Mouse (Mus musculus): ENCODE results near the gene Gm20721. TPM values are rescaled to one million over a fixed set of nuclear protein-coding genes. Genes with fewer than 3 reads are reported as not detected.
"Not testable (repeated sequence)": the region's sequence is repeated elsewhere in the genome, so short reads cannot be mapped to it uniquely, and the experiment has no call there.

The Gm20721 gene
- 16.9 and 55.8 TPM in 2 replicates for polyA plus RNA-seq (2015; fragmentation: Nextera tagmentation; extraction: Ambion mirVana)

- Histone ChIP-seq H3K4me3 (ENCODE audit: low read length) (no peak within 1 kb of the TSS), H3K9me3 (ENCODE audit: control insufficient read depth, low read length) (no peaks in the 10 kb centered on the region), H3K27me3 (ENCODE audit: control insufficient read depth, insufficient read depth, low read depth, low read length) (no peaks in the 10 kb centered on the region), H3K4me2 (ENCODE audit: low read depth, low read length) (no peak within 1 kb of the TSS), H3K27ac (ENCODE audit: low read length) (no peak within 1 kb of the TSS), H3K4me1 (replicated peaks; ENCODE audit: control insufficient read depth, insufficient read depth, low read length) (peaks cover 29% of the 10 kb centered on the region), H3K36me3 (ENCODE audit: control insufficient read depth, insufficient read depth, low read length) (peaks cover 35% of the 10 kb centered on the region), H3K9ac (ENCODE audit: low read length) (no peak within 1 kb of the TSS)
- WGBS, result 95% methylated on average over 5 of the region's 5 CpGs
- ATAC-seq (ENCODE audit: low read depth), result no peak
Observed at GRCm38 (mm10) chr2:174346612-174346998, at the start of gene Gm20721. Gene Gm20721, minus strand, starts transcription at chr2:174346712.

GRCm38 (mm10) chr2:174393383-174393782 is 46.9 kb upstream of the Gm20721 start:
- WGBS, result 72% methylated on average over 5 of the region's 5 CpGs
- H3K4me1 ChIP-seq (replicated peaks; ENCODE audit: control insufficient read depth, insufficient read depth, low read length), result no peaks in the 10 kb centered on the region
- H3K27ac ChIP-seq (ENCODE audit: low read length), result no peak overlapping the region
- H3K27me3 ChIP-seq (ENCODE audit: control insufficient read depth, insufficient read depth, low read depth, low read length), result no peaks in the 10 kb centered on the region
- ATAC-seq (ENCODE audit: low read depth), result no peak
- no peaks in the 10 kb centered on the region for H3K36me3 ChIP-seq (ENCODE audit: control insufficient read depth, insufficient read depth, low read length)
- H3K4me3 ChIP-seq (ENCODE audit: low read length), result no peak overlapping the region
- no peak overlapping the region for H3K4me2 ChIP-seq (ENCODE audit: low read depth, low read length)
- H3K9ac ChIP-seq (ENCODE audit: low read length), result no peak overlapping the region
- H3K9me3 ChIP-seq (ENCODE audit: control insufficient read depth, low read length), result peaks cover 3% of the 10 kb centered on the region; the same call in 1 of the 2 replicates

DNA sequence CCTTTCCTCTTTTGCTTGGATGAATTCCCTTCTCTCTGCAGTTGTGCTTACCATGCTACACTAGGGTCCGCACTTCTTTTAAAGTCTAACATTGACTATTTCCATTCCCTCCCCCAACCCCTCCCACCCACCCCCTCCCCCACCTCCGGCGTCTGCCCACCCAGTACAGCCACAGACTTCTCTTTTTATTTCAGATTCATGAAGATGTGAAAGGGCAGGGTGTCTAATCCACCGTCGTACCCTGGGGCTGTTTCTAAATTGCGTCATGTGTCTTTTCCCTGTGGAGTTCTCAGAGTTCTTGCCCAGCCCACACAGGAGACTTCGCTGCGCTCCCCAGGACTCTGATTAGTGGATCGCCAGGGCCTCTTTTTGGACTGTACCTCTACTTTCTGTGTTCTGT is 46.0 kb upstream of the Gm20721 start:
- 81% methylated on average over 9 of the region's 9 CpGs for whole genome bisulfite sequencing

DNA sequence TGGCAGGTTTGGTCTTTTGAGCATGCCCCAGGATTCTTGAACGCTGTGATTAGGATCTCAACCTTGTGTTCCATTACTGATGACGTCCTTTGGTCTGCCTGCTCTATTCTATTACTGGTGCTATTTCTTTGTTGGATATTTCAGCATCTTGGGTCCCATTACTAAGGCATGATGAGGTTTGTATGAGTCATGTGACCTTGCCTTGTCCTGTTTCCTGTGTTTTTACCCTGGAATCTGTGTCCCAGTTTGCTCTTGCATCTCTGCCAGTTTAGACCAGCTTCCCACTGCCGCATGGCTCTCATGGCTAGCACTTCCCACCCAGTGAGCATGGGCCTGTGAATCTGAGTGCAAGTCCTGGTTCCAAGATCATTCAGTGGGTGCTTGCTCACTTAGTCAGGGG is 45.4 kb upstream of the Gm20721 start:
- H3K36me3 ChIP-seq (ENCODE audit: control insufficient read depth, insufficient read depth, low read length), result no peaks in the 10 kb centered on the region
- H3K4me1 ChIP-seq (replicated peaks; ENCODE audit: control insufficient read depth, insufficient read depth, low read length), result no peaks in the 10 kb centered on the region
- WGBS, result 87% methylated on average over 3 of the region's 3 CpGs
- H3K4me3 ChIP-seq (ENCODE audit: low read length), result no peak overlapping the region
- peaks cover 3% of the 10 kb centered on the region; the same call in 1 of the 2 replicates for H3K9me3 ChIP-seq (ENCODE audit: control insufficient read depth, low read length)
- no peak overlapping the region for H3K9ac ChIP-seq (ENCODE audit: low read length)
- no peak overlapping the region for H3K27ac ChIP-seq (ENCODE audit: low read length)
- ATAC-seq (ENCODE audit: low read depth), result no peak
- no peaks in the 10 kb centered on the region for H3K27me3 ChIP-seq (ENCODE audit: control insufficient read depth, insufficient read depth, low read depth, low read length)
- no peak overlapping the region for H3K4me2 ChIP-seq (ENCODE audit: low read depth, low read length)

More for the DNA sequence above, 46.0 kb upstream of the Gm20721 start:
- no peak overlapping the region for H3K27ac ChIP-seq (ENCODE audit: low read length)
- H3K36me3 ChIP-seq (ENCODE audit: control insufficient read depth, insufficient read depth, low read length), result no peaks in the 10 kb centered on the region
- no peaks in the 10 kb centered on the region for H3K4me1 ChIP-seq (replicated peaks; ENCODE audit: control insufficient read depth, insufficient read depth, low read length)
- no peak for ATAC-seq (ENCODE audit: low read depth)
- H3K4me2 ChIP-seq (ENCODE audit: low read depth, low read length), result no peak overlapping the region
- H3K4me3 ChIP-seq (ENCODE audit: low read length), result no peak overlapping the region
- H3K9me3 ChIP-seq (ENCODE audit: control insufficient read depth, low read length), result peaks cover 3% of the 10 kb centered on the region; the same call in 1 of the 2 replicates
- H3K27me3 ChIP-seq (ENCODE audit: control insufficient read depth, insufficient read depth, low read depth, low read length), result no peaks in the 10 kb centered on the region
- no peak overlapping the region for H3K9ac ChIP-seq (ENCODE audit: low read length)

DNA sequence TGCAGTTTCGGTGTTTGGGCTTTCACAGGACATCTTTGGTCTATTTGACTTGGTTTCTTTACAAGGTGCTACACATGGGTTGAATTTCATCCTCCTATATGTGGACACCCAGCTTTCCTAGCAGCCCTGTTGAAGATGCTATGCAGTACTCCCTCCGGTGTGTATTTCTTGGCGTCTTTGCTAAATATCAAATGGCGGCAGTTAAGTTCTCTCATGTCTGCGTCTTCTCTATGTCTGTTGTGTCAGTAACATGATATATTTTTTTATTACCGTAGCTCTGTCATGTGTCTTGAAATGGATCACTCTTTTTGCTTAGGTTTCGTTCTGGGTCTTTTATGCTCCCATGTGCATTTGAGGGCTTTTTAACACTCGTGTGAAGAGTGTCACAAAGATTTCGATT is 34.5 kb upstream of the Gm20721 start:
- no peak overlapping the region for H3K27ac ChIP-seq (ENCODE audit: low read length)
- H3K27me3 ChIP-seq (ENCODE audit: control insufficient read depth, insufficient read depth, low read depth, low read length), result no peaks in the 10 kb centered on the region
- no peaks in the 10 kb centered on the region for H3K4me1 ChIP-seq (replicated peaks; ENCODE audit: control insufficient read depth, insufficient read depth, low read length)
- 81% methylated on average over 9 of the region's 9 CpGs for WGBS
- H3K9ac ChIP-seq (ENCODE audit: low read length), result no peak overlapping the region
- no peaks in the 10 kb centered on the region for H3K9me3 ChIP-seq (ENCODE audit: control insufficient read depth, low read length)
- no peak overlapping the region for H3K4me2 ChIP-seq (ENCODE audit: low read depth, low read length)
- no peaks in the 10 kb centered on the region for H3K36me3 ChIP-seq (ENCODE audit: control insufficient read depth, insufficient read depth, low read length)
- H3K4me3 ChIP-seq (ENCODE audit: low read length), result no peak overlapping the region
- ATAC-seq (ENCODE audit: low read depth), result no peak

DNA sequence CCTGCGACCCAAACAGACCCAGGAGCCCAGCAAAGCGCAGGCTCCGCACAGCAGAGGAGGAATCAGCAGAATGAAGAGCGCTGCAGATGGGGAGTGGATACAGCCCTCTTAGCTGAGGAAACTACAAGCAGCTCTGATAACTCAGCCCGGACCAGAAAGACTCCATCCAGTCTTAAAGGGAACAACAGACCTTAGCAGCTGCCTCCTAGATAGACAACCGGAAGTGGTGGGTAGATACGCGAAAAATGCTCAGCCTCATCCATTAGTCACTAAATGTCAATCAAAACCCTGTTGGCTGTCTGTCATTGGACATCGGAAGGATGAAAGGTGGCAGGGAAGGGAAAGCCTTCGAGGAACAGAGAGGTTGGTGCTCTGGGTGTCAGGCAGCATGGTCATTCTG is 20.1 kb upstream of the Gm20721 start:
- H3K36me3 ChIP-seq (ENCODE audit: control insufficient read depth, insufficient read depth, low read length), result no peaks in the 10 kb centered on the region
- H3K27ac ChIP-seq (ENCODE audit: low read length), result no peak overlapping the region
- whole genome bisulfite sequencing, result 82% methylated on average over 10 of the region's 10 CpGs
- H3K4me3 ChIP-seq (ENCODE audit: low read length), result no peak overlapping the region
- H3K9me3 ChIP-seq (ENCODE audit: control insufficient read depth, low read length), result no peaks in the 10 kb centered on the region
- H3K4me1 ChIP-seq (replicated peaks; ENCODE audit: control insufficient read depth, insufficient read depth, low read length), result no peaks in the 10 kb centered on the region
- ATAC-seq (ENCODE audit: low read depth), result no peak
- H3K4me2 ChIP-seq (ENCODE audit: low read depth, low read length), result no peak overlapping the region
- H3K9ac ChIP-seq (ENCODE audit: low read length), result no peak overlapping the region
- H3K27me3 ChIP-seq (ENCODE audit: control insufficient read depth, insufficient read depth, low read depth, low read length), result no peaks in the 10 kb centered on the region

- no peaks in the 10 kb centered on the region for H3K9me3 ChIP-seq (ENCODE audit: control insufficient read depth, low read length)
- no peak overlapping the region for H3K9ac ChIP-seq (ENCODE audit: low read length)
- no peaks in the 10 kb centered on the region for H3K36me3 ChIP-seq (ENCODE audit: control insufficient read depth, insufficient read depth, low read length)
- H3K4me2 ChIP-seq (ENCODE audit: low read depth, low read length), result no peak overlapping the region
- 75% methylated on average over 4 of the region's 4 CpGs for WGBS
- no peaks in the 10 kb centered on the region for H3K27me3 ChIP-seq (ENCODE audit: control insufficient read depth, insufficient read depth, low read depth, low read length)
- H3K27ac ChIP-seq (ENCODE audit: low read length), result no peak overlapping the region
- no peaks in the 10 kb centered on the region for H3K4me1 ChIP-seq (replicated peaks; ENCODE audit: control insufficient read depth, insufficient read depth, low read length)
- no peak overlapping the region for H3K4me3 ChIP-seq (ENCODE audit: low read length)
- ATAC-seq (ENCODE audit: low read depth), result no peak
Observed at GRCm38 (mm10) chr2:174359656-174360055, 13.1 kb upstream of the Gm20721 start.

DNA sequence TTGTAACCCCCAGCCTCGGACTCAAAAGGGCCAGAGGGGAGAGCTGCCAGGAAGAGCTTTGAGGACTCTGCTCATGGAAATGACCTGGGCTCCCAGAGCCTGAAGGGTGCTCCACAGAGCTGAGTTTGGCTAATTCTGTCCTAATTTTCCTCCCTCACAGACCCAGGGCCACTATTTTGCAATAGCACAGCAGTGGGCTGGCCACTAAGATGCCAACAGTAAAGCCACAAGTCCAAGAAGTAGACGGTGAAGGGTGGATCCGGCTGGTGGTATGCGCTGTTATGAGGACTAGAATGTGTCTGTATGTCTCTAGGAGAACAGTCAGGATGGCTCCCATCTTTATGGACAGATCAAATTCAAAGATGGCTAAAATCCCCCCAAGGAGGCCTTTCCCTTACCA is 12.0 kb upstream of the Gm20721 start:
- H3K27ac ChIP-seq (ENCODE audit: low read length), result no peak overlapping the region
- H3K4me3 ChIP-seq (ENCODE audit: low read length), result no peak overlapping the region
- no peaks in the 10 kb centered on the region for H3K27me3 ChIP-seq (ENCODE audit: control insufficient read depth, insufficient read depth, low read depth, low read length)
- H3K9me3 ChIP-seq (ENCODE audit: control insufficient read depth, low read length), result no peaks in the 10 kb centered on the region
- H3K9ac ChIP-seq (ENCODE audit: low read length), result no peak overlapping the region
- H3K36me3 ChIP-seq (ENCODE audit: control insufficient read depth, insufficient read depth, low read length), result no peaks in the 10 kb centered on the region
- no peaks in the 10 kb centered on the region for H3K4me1 ChIP-seq (replicated peaks; ENCODE audit: control insufficient read depth, insufficient read depth, low read length)
- H3K4me2 ChIP-seq (ENCODE audit: low read depth, low read length), result no peak overlapping the region
- 82% methylated on average over 4 of the region's 4 CpGs for WGBS
- no peak for ATAC-seq (ENCODE audit: low read depth)

GRCm38 (mm10) chr2:174346999-174347668 is 622 bp upstream of the Gm20721 start:
- not testable (repeated sequence) for H3K27ac ChIP-seq (ENCODE audit: low read length); H3K4me2 ChIP-seq (ENCODE audit: low read depth, low read length); H3K4me3 ChIP-seq (ENCODE audit: low read length); H3K27me3 ChIP-seq (ENCODE audit: control insufficient read depth, insufficient read depth, low read depth, low read length); H3K9ac ChIP-seq (ENCODE audit: low read length); H3K9me3 ChIP-seq (ENCODE audit: control insufficient read depth, low read length); ATAC-seq (ENCODE audit: low read depth)
- Histone ChIP-seq H3K4me1 (replicated peaks; ENCODE audit: control insufficient read depth, insufficient read depth, low read length) (peaks cover 24% of the 10 kb centered on the region), H3K36me3 (ENCODE audit: control insufficient read depth, insufficient read depth, low read length) (peaks cover 34% of the 10 kb centered on the region)
- WGBS, result 82% methylated on average over 2 of the region's 2 CpGs

Data from lung, embryonic 16.5 days (tissue).